Mouse (Mus musculus): ENCODE measurements around the gene Ppm1n. TPM values are rescaled to one million over a fixed set of nuclear protein-coding genes. Genes with fewer than 3 reads are reported as not detected.

The Ppm1n gene
- polyA plus RNA-seq, 1 experiment from 2014 or later = 0.34 TPM

DNA sequence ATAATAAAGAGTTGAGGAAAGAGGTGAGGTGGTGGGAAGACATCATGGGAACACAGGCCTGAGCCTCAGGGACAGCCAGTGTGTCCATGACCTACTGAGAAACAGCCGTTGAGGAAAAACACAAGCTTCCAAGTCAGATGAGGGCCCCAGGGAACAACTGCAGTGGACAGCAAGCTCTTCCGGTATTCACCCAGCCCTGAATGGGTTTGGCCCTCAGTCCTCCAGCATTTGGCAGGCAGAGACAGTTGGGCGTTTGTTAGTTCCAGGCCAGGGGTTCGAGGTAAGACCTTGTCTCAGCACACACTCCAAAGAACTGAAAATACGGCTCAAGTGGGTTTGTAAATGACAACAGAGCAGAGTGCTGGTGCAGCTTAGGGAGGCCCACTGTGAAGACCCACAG is 26.4 kb downstream of the Ppm1n start:
- H3K27ac ChIP-seq (ENCODE audit: low read depth, low read length) = no peak overlapping the region
- no peaks in the 10 kb centered on the region for H3K27me3 ChIP-seq (ENCODE audit: control insufficient read depth, insufficient read depth, low read length)
- H3K4me1 ChIP-seq (ENCODE audit: control insufficient read depth, insufficient read depth, low read length) = no peaks in the 10 kb centered on the region
- H3K9ac ChIP-seq (ENCODE audit: low read depth, low read length) = no peak overlapping the region
- peaks cover 15% of the 10 kb centered on the region for H3K36me3 ChIP-seq (ENCODE audit: control insufficient read depth, insufficient read depth, low read length)
- H3K9me3 ChIP-seq (replicated peaks; ENCODE audit: control insufficient read depth, low read length) = no peaks in the 10 kb centered on the region
- no peak for ATAC-seq (replicated peaks; ENCODE audit: insufficient number of reproducible peaks, low FRiP score, low TSS enrichment)
- H3K4me3 ChIP-seq (ENCODE audit: low read depth, low read length) = no peak overlapping the region
- H3K4me2 ChIP-seq = no peak overlapping the region
- 70% methylated on average over 5 of the region's 5 CpGs for WGBS (ENCODE audit: insufficient replicate concordance)

- Histone ChIP-seq H3K36me3 (ENCODE audit: control insufficient read depth, insufficient read depth, low read length) (peaks cover 11% of the 10 kb centered on the region), H3K27ac (ENCODE audit: low read depth, low read length) (no peak overlapping the region), H3K4me3 (ENCODE audit: low read depth, low read length) (no peak overlapping the region), H3K9ac (ENCODE audit: low read depth, low read length) (no peak overlapping the region), H3K4me1 (ENCODE audit: control insufficient read depth, insufficient read depth, low read length) (no peaks in the 10 kb centered on the region), H3K27me3 (ENCODE audit: control insufficient read depth, insufficient read depth, low read length) (no peaks in the 10 kb centered on the region), H3K4me2 (no peak overlapping the region), H3K9me3 (replicated peaks; ENCODE audit: control insufficient read depth, low read length) (no peaks in the 10 kb centered on the region)
- WGBS (ENCODE audit: insufficient replicate concordance) = 80% methylated on average over 4 of the region's 4 CpGs
- ATAC-seq (replicated peaks; ENCODE audit: insufficient number of reproducible peaks, low FRiP score, low TSS enrichment) = no peak
These were observed 27.8 kb downstream of the Ppm1n start for GRCm38 (mm10) chr7:19252078-19252477.

- Histone ChIP-seq H3K36me3 (ENCODE audit: control insufficient read depth, insufficient read depth, low read length) (peaks cover 10% of the 10 kb centered on the region), H3K27me3 (ENCODE audit: control insufficient read depth, insufficient read depth, low read length) (no peaks in the 10 kb centered on the region), H3K9me3 (replicated peaks; ENCODE audit: control insufficient read depth, low read length) (no peaks in the 10 kb centered on the region), H3K4me3 (ENCODE audit: low read depth, low read length) (no peak overlapping the region), H3K4me2 (no peak overlapping the region), H3K4me1 (ENCODE audit: control insufficient read depth, insufficient read depth, low read length) (no peaks in the 10 kb centered on the region), H3K9ac (ENCODE audit: low read depth, low read length) (no peak overlapping the region), H3K27ac (ENCODE audit: low read depth, low read length) (no peak overlapping the region)
- ATAC-seq (replicated peaks; ENCODE audit: insufficient number of reproducible peaks, low FRiP score, low TSS enrichment) = no peak
- WGBS (ENCODE audit: insufficient replicate concordance) = 94% methylated on average over 2 of the region's 2 CpGs
These were observed 32.4 kb downstream of the Ppm1n start for GRCm38 (mm10) chr7:19247511-19247910.

DNA sequence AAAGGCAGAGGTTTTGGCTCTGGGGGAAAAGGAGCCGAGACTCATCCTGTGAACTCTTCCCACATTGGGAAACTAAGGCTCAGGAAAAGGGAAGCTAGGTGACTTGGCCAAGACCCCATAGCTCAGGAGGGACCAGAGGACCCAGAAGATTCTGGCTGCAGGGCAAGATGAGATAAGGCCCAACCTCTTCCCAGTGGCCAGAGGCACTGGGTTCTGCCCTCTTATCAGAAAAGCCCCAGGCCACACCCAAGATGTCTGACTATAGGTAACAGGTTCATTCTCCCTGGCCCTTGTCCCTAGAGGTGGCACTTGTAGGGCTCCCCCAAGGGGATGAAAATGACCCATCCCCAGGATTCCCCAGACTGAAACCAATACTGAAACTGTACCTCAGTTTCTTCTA is 33.0 kb downstream of the Ppm1n start:
- Histone ChIP-seq H3K4me1 (ENCODE audit: control insufficient read depth, insufficient read depth, low read length) (no peaks in the 10 kb centered on the region), H3K4me2 (peak overlapping the region; percentile 11; the same call in 1 of the 2 replicates), H3K27ac (ENCODE audit: low read depth, low read length) (no peak overlapping the region), H3K27me3 (ENCODE audit: control insufficient read depth, insufficient read depth, low read length) (no peaks in the 10 kb centered on the region), H3K9ac (ENCODE audit: low read depth, low read length) (no peak overlapping the region), H3K36me3 (ENCODE audit: control insufficient read depth, insufficient read depth, low read length) (peaks cover 10% of the 10 kb centered on the region), H3K4me3 (ENCODE audit: low read depth, low read length) (no peak overlapping the region), H3K9me3 (replicated peaks; ENCODE audit: control insufficient read depth, low read length) (no peaks in the 10 kb centered on the region)
- 85% methylated on average over 1 of the region's 1 CpGs for WGBS (ENCODE audit: insufficient replicate concordance)
- no peak for ATAC-seq (replicated peaks; ENCODE audit: insufficient number of reproducible peaks, low FRiP score, low TSS enrichment)

- no peak overlapping the region for H3K9ac ChIP-seq (ENCODE audit: low read depth, low read length)
- no peak overlapping the region for H3K4me2 ChIP-seq
- 75% methylated on average over 3 of the region's 3 CpGs for WGBS (ENCODE audit: insufficient replicate concordance)
- H3K27ac ChIP-seq (ENCODE audit: low read depth, low read length) = no peak overlapping the region
- no peaks in the 10 kb centered on the region for H3K27me3 ChIP-seq (ENCODE audit: control insufficient read depth, insufficient read depth, low read length)
- H3K9me3 ChIP-seq (replicated peaks; ENCODE audit: control insufficient read depth, low read length) = no peaks in the 10 kb centered on the region
- H3K4me1 ChIP-seq (ENCODE audit: control insufficient read depth, insufficient read depth, low read length) = no peaks in the 10 kb centered on the region; the same call in none of the 2 replicates
- no peak for ATAC-seq (replicated peaks; ENCODE audit: insufficient number of reproducible peaks, low FRiP score, low TSS enrichment)
- H3K36me3 ChIP-seq (ENCODE audit: control insufficient read depth, insufficient read depth, low read length) = peaks cover 10% of the 10 kb centered on the region
- H3K4me3 ChIP-seq (ENCODE audit: low read depth, low read length) = no peak overlapping the region
These were observed 34.8 kb downstream of the Ppm1n start for GRCm38 (mm10) chr7:19245083-19245482.

DNA sequence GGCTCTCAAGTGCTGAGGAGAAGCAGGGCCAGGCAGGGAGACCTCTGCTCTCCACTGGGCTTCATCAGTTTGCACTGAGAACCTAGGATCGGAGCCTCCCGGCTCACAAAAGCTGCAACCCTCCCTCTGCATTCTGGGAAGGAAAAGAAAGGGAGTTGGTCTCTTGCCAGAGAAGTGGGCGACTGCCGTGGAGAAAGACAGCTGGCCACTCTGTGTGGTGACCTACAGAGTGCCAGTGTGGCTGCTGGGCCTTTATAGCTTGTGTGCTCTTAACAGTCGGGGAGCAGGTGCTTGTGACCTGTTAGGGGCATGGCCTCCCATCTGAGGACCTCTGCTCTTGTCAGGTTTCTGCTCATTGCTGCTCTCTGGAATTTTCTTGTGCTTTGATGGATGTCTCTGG is 36.0 kb downstream of the Ppm1n start:
- Histone ChIP-seq H3K27ac (ENCODE audit: low read depth, low read length) (no peak overlapping the region), H3K9me3 (replicated peaks; ENCODE audit: control insufficient read depth, low read length) (no peaks in the 10 kb centered on the region), H3K9ac (ENCODE audit: low read depth, low read length) (no peak overlapping the region), H3K4me2 (no peak overlapping the region), H3K36me3 (ENCODE audit: control insufficient read depth, insufficient read depth, low read length) (peaks cover 10% of the 10 kb centered on the region), H3K4me3 (ENCODE audit: low read depth, low read length) (no peak overlapping the region), H3K4me1 (ENCODE audit: control insufficient read depth, insufficient read depth, low read length) (peaks cover 11% of the 10 kb centered on the region), H3K27me3 (ENCODE audit: control insufficient read depth, insufficient read depth, low read length) (no peaks in the 10 kb centered on the region)
- no peak for ATAC-seq (replicated peaks; ENCODE audit: insufficient number of reproducible peaks, low FRiP score, low TSS enrichment)
- 87% methylated on average over 5 of the region's 5 CpGs for WGBS (ENCODE audit: insufficient replicate concordance)

GRCm38 (mm10) chr7:19242005-19242404 is 37.9 kb downstream of the Ppm1n start:
- no peaks in the 10 kb centered on the region for H3K9me3 ChIP-seq (replicated peaks; ENCODE audit: control insufficient read depth, low read length)
- WGBS (ENCODE audit: insufficient replicate concordance) = 77% methylated on average over 1 of the region's 1 CpGs

GRCm38 (mm10) chr7:19240905-19241463 is 38.9 kb downstream of the Ppm1n start:
- H3K9me3 ChIP-seq (replicated peaks; ENCODE audit: control insufficient read depth, low read length) = no peaks in the 10 kb centered on the region
- WGBS (ENCODE audit: insufficient replicate concordance) = 89% methylated on average over 8 of the region's 8 CpGs
- no peak overlapping the region; the same call in 1 of the 2 replicates for H3K27ac ChIP-seq (ENCODE audit: low read depth, low read length)
- no peak for ATAC-seq (replicated peaks; ENCODE audit: insufficient number of reproducible peaks, low FRiP score, low TSS enrichment)
- peaks cover 30% of the 10 kb centered on the region for H3K4me1 ChIP-seq (ENCODE audit: control insufficient read depth, insufficient read depth, low read length)
- no peak overlapping the region for H3K9ac ChIP-seq (ENCODE audit: low read depth, low read length)
- H3K4me3 ChIP-seq (ENCODE audit: low read depth, low read length) = 0 out of 2 replicates have a peak overlapping the region, but pooled peaks have one; percentile 8
- H3K27me3 ChIP-seq (ENCODE audit: control insufficient read depth, insufficient read depth, low read length) = no peaks in the 10 kb centered on the region
- H3K4me2 ChIP-seq = no peak overlapping the region
- 0 out of 2 replicates have a peak, but pooled peaks cover 2% of the 10 kb centered on the region for H3K36me3 ChIP-seq (ENCODE audit: control insufficient read depth, insufficient read depth, low read length)

More at GRCm38 (mm10) chr7:19242005-19242404, 37.9 kb downstream of the Ppm1n start:
- H3K27ac ChIP-seq (ENCODE audit: low read depth, low read length) = no peak overlapping the region
- no peak for ATAC-seq (replicated peaks; ENCODE audit: insufficient number of reproducible peaks, low FRiP score, low TSS enrichment)
- peaks cover 22% of the 10 kb centered on the region for H3K4me1 ChIP-seq (ENCODE audit: control insufficient read depth, insufficient read depth, low read length)
- peaks cover 4% of the 10 kb centered on the region for H3K36me3 ChIP-seq (ENCODE audit: control insufficient read depth, insufficient read depth, low read length)
- no peaks in the 10 kb centered on the region for H3K27me3 ChIP-seq (ENCODE audit: control insufficient read depth, insufficient read depth, low read length)
- no peak overlapping the region for H3K4me2 ChIP-seq
- H3K9ac ChIP-seq (ENCODE audit: low read depth, low read length) = no peak overlapping the region
- no peak overlapping the region for H3K4me3 ChIP-seq (ENCODE audit: low read depth, low read length)

- Histone ChIP-seq H3K9ac (ENCODE audit: low read depth, low read length) (no peak overlapping the region), H3K36me3 (ENCODE audit: control insufficient read depth, insufficient read depth, low read length) (0 out of 2 replicates have a peak, but pooled peaks cover under 1% of the 10 kb centered on the region), H3K4me2 (0 out of 2 replicates have a peak overlapping the region, but pooled peaks have one; percentile 11), H3K27me3 (ENCODE audit: control insufficient read depth, insufficient read depth, low read length) (no peaks in the 10 kb centered on the region), H3K4me1 (ENCODE audit: control insufficient read depth, insufficient read depth, low read length) (peaks cover 36% of the 10 kb centered on the region), H3K4me3 (ENCODE audit: low read depth, low read length) (no peak overlapping the region), H3K27ac (ENCODE audit: low read depth, low read length) (peak overlapping the region; percentile 71), H3K9me3 (replicated peaks; ENCODE audit: control insufficient read depth, low read length) (no peaks in the 10 kb centered on the region)
- 0 out of 2 replicates have a peak, but pooled peaks have one; percentile 24 for ATAC-seq (replicated peaks; ENCODE audit: insufficient number of reproducible peaks, low FRiP score, low TSS enrichment)
- WGBS (ENCODE audit: insufficient replicate concordance) = 70% methylated on average over 3 of the region's 4 CpGs
These were observed 39.9 kb downstream of the Ppm1n start for GRCm38 (mm10) chr7:19239986-19240385.

All from heart, embryonic 11.5 days (tissue).